Mouse (Mus musculus): Measurements from ENCODE around the gene Abhd14b. TPM values are rescaled to one million over a fixed set of nuclear protein-coding genes. Genes with fewer than 3 reads are reported as not detected.

The Abhd14b gene
- polyA plus RNA-seq, 1 experiment from 2014 or later = 25.6 TPM

DNA sequence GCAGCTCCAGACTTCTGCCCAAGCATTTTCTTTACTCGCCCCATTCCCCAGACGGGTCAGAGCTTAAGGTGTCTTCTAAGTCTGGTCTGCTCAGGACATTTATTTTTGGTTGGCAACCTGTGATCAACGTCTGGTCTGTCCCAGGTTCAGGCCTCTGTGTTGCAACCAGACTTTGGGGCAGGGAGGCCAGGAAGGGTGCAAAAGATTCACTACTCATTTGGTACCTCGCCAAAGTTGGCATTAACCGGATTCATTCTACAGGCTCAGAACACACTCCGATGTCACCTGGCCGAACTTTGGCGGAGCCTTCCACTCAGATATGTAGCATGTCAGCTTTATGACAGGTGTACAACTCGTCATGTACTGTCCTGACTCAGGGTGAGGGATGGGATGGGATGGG is 692 bp downstream of the Abhd14b start:
- Histone ChIP-seq H3K9me3 (ENCODE audit: control insufficient read depth, low read length) (no peaks in the 10 kb centered on the region), H3K4me2 (replicated peaks; ENCODE audit: low read depth, low read length) (peak overlapping the region; percentile 71), H3K27me3 (ENCODE audit: control insufficient read depth, insufficient read depth, low read length) (no peaks in the 10 kb centered on the region), H3K4me3 (ENCODE audit: low read length) (peak overlapping the region; percentile 47), H3K36me3 (ENCODE audit: control insufficient read depth, insufficient read depth, low read length) (no peaks in the 10 kb centered on the region), H3K4me1 (ENCODE audit: control insufficient read depth, insufficient read depth, low read length) (peaks cover 63% of the 10 kb centered on the region), H3K9ac (ENCODE audit: low read depth, low read length) (peak overlapping the region; percentile 71; the same call in 1 of the 2 replicates), H3K27ac (ENCODE audit: low read depth, low read length) (peak overlapping the region; percentile 74; the same call in 1 of the 2 replicates)
- 0 out of 2 replicates have a peak, but pooled peaks have one; percentile 0 for ATAC-seq (ENCODE audit: low FRiP score, low TSS enrichment)
- WGBS = 36% methylated on average over 9 of the region's 9 CpGs

DNA sequence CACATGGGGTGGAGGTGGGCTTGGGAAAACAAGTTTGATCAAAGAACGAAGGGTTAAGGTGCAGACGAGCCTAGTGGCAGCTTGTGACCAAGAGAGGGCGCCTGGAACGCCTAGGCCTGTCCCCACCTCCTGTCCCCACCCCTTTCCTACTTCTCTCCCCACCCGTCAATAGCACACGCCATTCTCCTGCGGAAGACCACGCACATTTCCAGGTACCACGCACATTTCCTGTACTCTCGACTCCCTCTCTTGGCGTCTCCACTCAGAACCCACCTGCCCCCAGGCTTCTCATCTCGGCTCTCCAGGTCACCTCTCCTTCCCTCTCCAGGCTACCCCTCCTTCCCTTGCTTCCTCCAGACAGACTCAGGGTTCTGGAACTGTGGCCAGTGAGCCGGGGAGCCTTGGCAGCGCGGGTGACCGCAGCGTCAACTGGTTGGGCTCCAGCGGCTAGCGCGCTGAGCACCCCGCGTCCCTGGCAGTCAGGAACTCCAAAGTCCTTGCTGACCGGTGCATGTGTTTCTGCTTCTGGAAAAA is 1.3 kb downstream of the Abhd14b start:
- Histone ChIP-seq H3K4me3 (ENCODE audit: low read length) (peak overlapping the region; percentile 47), H3K4me1 (ENCODE audit: control insufficient read depth, insufficient read depth, low read length) (peaks cover 66% of the 10 kb centered on the region), H3K27ac (ENCODE audit: low read depth, low read length) (peak overlapping the region; percentile 78; the same call in 1 of the 2 replicates), H3K9me3 (ENCODE audit: control insufficient read depth, low read length) (no peaks in the 10 kb centered on the region), H3K27me3 (ENCODE audit: control insufficient read depth, insufficient read depth, low read length) (no peaks in the 10 kb centered on the region), H3K9ac (ENCODE audit: low read depth, low read length) (peak overlapping the region; percentile 71), H3K4me2 (replicated peaks; ENCODE audit: low read depth, low read length) (peak overlapping the region; percentile 71), H3K36me3 (ENCODE audit: control insufficient read depth, insufficient read depth, low read length) (no peaks in the 10 kb centered on the region)
- ATAC-seq (ENCODE audit: low FRiP score, low TSS enrichment) = peak; percentile 45
- under 1% methylated on average over 23 of the region's 23 CpGs for WGBS

DNA sequence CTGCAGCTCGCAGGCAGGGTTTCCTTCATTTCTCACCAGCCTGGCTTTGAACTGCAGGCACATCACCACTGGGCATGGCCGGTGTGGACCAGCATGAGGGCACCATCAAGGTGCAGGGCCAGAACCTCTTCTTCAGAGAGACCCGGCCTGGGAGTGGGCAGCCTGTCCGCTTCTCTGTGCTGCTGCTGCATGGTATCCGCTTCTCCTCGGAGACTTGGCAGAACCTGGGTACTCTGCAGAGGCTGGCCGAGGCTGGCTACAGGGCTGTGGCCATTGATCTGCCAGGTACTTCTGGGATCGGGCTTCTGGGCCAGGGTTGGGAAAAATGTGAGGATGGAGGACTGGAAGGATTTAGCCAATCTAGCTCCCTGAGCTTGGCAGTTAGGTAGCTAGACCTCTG is 2.7 kb downstream of the Abhd14b start:
- peaks cover 67% of the 10 kb centered on the region for H3K4me1 ChIP-seq (ENCODE audit: control insufficient read depth, insufficient read depth, low read length)
- WGBS = 81% methylated on average over 8 of the region's 8 CpGs
- no peaks in the 10 kb centered on the region for H3K27me3 ChIP-seq (ENCODE audit: control insufficient read depth, insufficient read depth, low read length)
- no peak overlapping the region for H3K4me3 ChIP-seq (ENCODE audit: low read length)
- no peak overlapping the region for H3K4me2 ChIP-seq (replicated peaks; ENCODE audit: low read depth, low read length)
- H3K36me3 ChIP-seq (ENCODE audit: control insufficient read depth, insufficient read depth, low read length) = no peaks in the 10 kb centered on the region
- no peak for ATAC-seq (ENCODE audit: low FRiP score, low TSS enrichment)
- no peak overlapping the region for H3K9ac ChIP-seq (ENCODE audit: low read depth, low read length)
- H3K9me3 ChIP-seq (ENCODE audit: control insufficient read depth, low read length) = no peaks in the 10 kb centered on the region
- peak overlapping the region; percentile 59; the same call in 1 of the 2 replicates for H3K27ac ChIP-seq (ENCODE audit: low read depth, low read length)

DNA sequence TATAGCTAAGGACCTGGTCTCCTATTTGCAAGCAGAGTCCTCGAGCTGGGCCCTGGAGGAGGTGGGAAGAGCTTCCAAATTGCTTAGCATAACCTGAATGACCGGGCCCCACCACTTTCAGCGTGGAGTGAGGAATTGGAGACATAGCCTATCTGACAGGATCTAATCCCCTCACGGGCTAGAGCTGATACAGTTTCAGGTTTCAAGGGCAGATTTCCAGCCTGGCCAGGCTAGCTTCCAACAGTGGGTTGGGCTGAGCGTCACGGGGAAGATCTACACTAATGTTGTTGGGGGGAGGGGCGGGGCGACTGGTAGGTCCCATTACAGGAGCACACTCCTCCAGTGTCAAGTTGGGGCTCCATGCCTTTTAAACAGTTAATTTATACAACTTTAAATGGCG is 3.4 kb downstream of the Abhd14b start:
- H3K27me3 ChIP-seq (ENCODE audit: control insufficient read depth, insufficient read depth, low read length) = no peaks in the 10 kb centered on the region
- no peaks in the 10 kb centered on the region for H3K36me3 ChIP-seq (ENCODE audit: control insufficient read depth, insufficient read depth, low read length)
- H3K4me2 ChIP-seq (replicated peaks; ENCODE audit: low read depth, low read length) = peak overlapping the region; percentile 30
- H3K4me1 ChIP-seq (ENCODE audit: control insufficient read depth, insufficient read depth, low read length) = peaks cover 67% of the 10 kb centered on the region
- 0 out of 2 replicates have a peak, but pooled peaks have one; percentile 3 for ATAC-seq (ENCODE audit: low FRiP score, low TSS enrichment)
- H3K27ac ChIP-seq (ENCODE audit: low read depth, low read length) = peak overlapping the region; percentile 59
- H3K4me3 ChIP-seq (ENCODE audit: low read length) = no peak overlapping the region
- H3K9me3 ChIP-seq (ENCODE audit: control insufficient read depth, low read length) = no peaks in the 10 kb centered on the region
- no peak overlapping the region for H3K9ac ChIP-seq (ENCODE audit: low read depth, low read length)
- 2% methylated on average over 9 of the region's 9 CpGs for WGBS

DNA sequence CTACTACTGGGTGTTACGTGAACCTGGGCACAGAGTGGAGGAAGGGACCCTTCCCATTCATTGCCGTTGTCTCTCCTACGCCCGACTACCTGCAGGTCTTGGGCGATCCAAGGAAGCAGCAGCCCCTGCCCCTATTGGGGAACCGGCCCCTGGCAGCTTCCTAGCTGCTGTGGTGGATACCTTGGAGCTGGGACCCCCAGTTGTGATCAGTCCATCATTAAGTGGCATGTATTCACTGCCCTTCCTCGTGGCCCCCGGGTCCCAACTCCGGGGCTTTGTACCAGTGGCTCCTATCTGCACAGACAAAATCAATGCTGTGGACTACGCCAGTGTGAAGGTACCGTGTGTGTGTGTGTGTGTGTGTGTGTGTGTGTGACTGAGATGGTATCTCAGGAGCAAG is 4.0 kb downstream of the Abhd14b start:
- Histone ChIP-seq H3K9ac (ENCODE audit: low read depth, low read length) (no peak overlapping the region), H3K4me1 (ENCODE audit: control insufficient read depth, insufficient read depth, low read length) (peaks cover 68% of the 10 kb centered on the region), H3K27me3 (ENCODE audit: control insufficient read depth, insufficient read depth, low read length) (no peaks in the 10 kb centered on the region), H3K9me3 (ENCODE audit: control insufficient read depth, low read length) (no peaks in the 10 kb centered on the region), H3K27ac (ENCODE audit: low read depth, low read length) (peak overlapping the region; percentile 32; the same call in 1 of the 2 replicates), H3K4me2 (replicated peaks; ENCODE audit: low read depth, low read length) (peak overlapping the region; percentile 30; the same call in 1 of the 2 replicates), H3K4me3 (ENCODE audit: low read length) (no peak overlapping the region), H3K36me3 (ENCODE audit: control insufficient read depth, insufficient read depth, low read length) (no peaks in the 10 kb centered on the region)
- no peak for ATAC-seq (ENCODE audit: low FRiP score, low TSS enrichment)
- 61% methylated on average over 11 of the region's 11 CpGs for whole genome bisulfite sequencing

DNA sequence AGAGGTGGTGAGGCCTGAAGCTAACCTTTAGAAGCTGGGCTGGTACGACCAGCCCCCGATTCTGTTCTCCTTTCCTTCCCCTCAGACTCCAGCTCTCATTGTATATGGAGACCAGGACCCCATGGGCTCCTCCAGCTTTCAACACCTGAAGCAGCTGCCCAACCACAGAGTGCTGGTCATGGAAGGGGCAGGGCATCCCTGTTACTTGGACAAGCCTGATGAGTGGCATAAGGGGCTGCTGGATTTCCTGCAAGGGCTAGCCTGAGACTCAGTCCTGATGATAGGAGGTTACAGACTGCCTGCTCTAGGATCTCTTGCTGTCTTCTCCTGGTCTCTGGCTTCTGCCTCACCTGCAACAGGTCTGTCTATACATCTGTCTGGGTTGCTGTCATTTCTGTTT is 4.6 kb downstream of the Abhd14b start:
- Histone ChIP-seq H3K9me3 (ENCODE audit: control insufficient read depth, low read length) (no peaks in the 10 kb centered on the region), H3K4me2 (replicated peaks; ENCODE audit: low read depth, low read length) (peak overlapping the region; percentile 96; the same call in 1 of the 2 replicates)
- 44% methylated on average over 2 of the region's 2 CpGs for WGBS

DNA sequence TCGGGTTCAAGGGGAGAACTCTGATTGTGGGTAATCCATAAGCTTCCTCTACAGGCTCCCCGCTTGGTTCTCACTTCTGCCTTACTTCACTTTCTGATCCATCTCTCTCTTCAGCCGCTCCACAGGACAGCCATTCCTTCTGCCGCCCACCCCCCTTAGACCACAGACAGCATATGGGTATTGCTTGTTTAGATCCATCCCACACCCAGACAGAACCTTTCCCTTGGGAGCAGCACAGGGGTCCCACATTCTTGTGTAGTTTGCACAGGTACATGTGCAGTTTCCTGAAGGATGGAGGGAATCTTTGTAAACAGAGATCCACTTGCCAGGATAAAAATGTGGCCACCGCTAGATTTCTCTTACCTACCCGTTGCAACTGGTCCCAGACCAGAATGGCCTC is 5.1 kb downstream of the Abhd14b start:
- no peaks in the 10 kb centered on the region for H3K36me3 ChIP-seq (ENCODE audit: control insufficient read depth, insufficient read depth, low read length)
- peak overlapping the region; percentile 82; the same call in 1 of the 2 replicates for H3K9ac ChIP-seq (ENCODE audit: low read depth, low read length)
- peaks cover 74% of the 10 kb centered on the region for H3K4me1 ChIP-seq (ENCODE audit: control insufficient read depth, insufficient read depth, low read length)
- peak overlapping the region; percentile 82 for H3K4me3 ChIP-seq (ENCODE audit: low read length)
- no peaks in the 10 kb centered on the region for H3K9me3 ChIP-seq (ENCODE audit: control insufficient read depth, low read length)
- H3K27ac ChIP-seq (ENCODE audit: low read depth, low read length) = peak overlapping the region; percentile 97; the same call in 1 of the 2 replicates
- WGBS = 21% methylated on average over 6 of the region's 6 CpGs
- no peak for ATAC-seq (ENCODE audit: low FRiP score, low TSS enrichment)
- H3K4me2 ChIP-seq (replicated peaks; ENCODE audit: low read depth, low read length) = peak overlapping the region; percentile 96
- no peaks in the 10 kb centered on the region for H3K27me3 ChIP-seq (ENCODE audit: control insufficient read depth, insufficient read depth, low read length)

More for the DNA sequence above, 4.6 kb downstream of the Abhd14b start:
- ATAC-seq (ENCODE audit: low FRiP score, low TSS enrichment) = no peak
- Histone ChIP-seq H3K4me3 (ENCODE audit: low read length) (no peak overlapping the region), H3K9ac (ENCODE audit: low read depth, low read length) (no peak overlapping the region), H3K27ac (ENCODE audit: low read depth, low read length) (no peak overlapping the region), H3K36me3 (ENCODE audit: control insufficient read depth, insufficient read depth, low read length) (no peaks in the 10 kb centered on the region), H3K27me3 (ENCODE audit: control insufficient read depth, insufficient read depth, low read length) (no peaks in the 10 kb centered on the region), H3K4me1 (ENCODE audit: control insufficient read depth, insufficient read depth, low read length) (peaks cover 71% of the 10 kb centered on the region)

DNA sequence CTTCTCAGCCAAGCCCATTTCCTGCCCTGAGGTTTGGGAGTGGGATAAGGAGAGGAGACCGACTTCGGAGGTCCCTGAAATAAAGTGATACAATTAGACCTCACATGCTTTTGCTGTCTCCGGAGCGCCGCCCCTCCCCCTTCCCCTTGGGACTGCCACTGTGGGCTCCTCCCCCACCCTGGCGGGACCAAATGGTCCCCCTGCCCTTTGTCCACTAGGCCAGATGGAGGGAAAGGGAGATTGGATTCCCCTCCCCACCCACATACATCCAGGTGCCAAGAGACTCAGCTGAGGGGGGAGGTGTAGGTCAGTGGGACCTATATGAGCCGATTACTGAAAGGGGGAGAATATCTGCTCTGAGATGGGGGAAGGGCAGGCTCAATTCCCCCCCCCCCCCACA is 5.6 kb downstream of the Abhd14b start:
- peak overlapping the region; percentile 82 for H3K4me3 ChIP-seq (ENCODE audit: low read length)
- H3K27me3 ChIP-seq (ENCODE audit: control insufficient read depth, insufficient read depth, low read length) = no peaks in the 10 kb centered on the region
- H3K4me2 ChIP-seq (replicated peaks; ENCODE audit: low read depth, low read length) = peak overlapping the region; percentile 96
- ATAC-seq (ENCODE audit: low FRiP score, low TSS enrichment) = peak; percentile 4; the same call in 1 of the 2 replicates
- peak overlapping the region; percentile 82 for H3K9ac ChIP-seq (ENCODE audit: low read depth, low read length)
- no peaks in the 10 kb centered on the region for H3K9me3 ChIP-seq (ENCODE audit: control insufficient read depth, low read length)
- 0% methylated on average over 7 of the region's 7 CpGs for WGBS
- H3K36me3 ChIP-seq (ENCODE audit: control insufficient read depth, insufficient read depth, low read length) = no peaks in the 10 kb centered on the region
- H3K4me1 ChIP-seq (ENCODE audit: control insufficient read depth, insufficient read depth, low read length) = peaks cover 75% of the 10 kb centered on the region
- H3K27ac ChIP-seq (ENCODE audit: low read depth, low read length) = peak overlapping the region; percentile 97

DNA sequence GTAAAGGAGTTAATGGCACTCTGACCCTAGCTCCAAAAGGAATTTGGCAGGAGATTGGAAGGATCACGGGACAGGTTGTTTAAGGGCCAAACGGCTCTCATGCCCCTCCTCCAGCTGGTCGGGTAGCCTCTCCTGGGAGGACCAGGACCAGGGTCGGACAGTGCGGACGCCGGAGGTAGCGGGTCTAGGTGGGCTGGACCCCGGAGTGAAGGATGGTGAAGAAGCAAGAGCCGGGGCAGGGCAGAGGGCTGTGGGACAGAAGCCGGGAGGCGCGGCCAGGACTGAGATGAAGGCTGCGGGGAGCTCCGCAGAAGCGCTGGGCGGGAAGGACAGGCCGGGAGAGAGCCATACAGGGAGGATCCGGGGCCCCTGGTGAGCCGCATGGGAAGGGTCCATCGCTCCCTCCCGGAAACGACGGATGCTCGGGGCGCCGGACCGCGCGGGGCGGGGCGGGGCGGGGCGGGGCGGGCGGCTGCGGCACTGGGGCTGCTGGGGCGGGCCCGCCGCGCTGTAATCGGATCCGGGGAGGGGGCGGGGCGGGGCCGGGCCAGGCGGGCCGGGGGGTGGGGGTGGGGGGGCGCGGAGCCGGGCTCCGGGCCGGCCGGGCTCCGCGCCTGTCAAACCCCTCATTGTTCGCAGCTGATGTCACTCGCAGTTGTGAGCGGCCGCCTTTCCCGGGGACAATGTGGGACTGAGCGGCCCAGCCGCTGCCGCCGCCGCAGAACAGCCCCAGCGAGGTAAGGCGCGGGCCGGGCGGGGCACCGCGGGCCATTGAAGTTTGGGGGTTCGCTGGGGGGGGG is 6.2 kb downstream of the Abhd14b start, which contains the start of gene Pcbp4:
Pcbp4 (plus strand) TSS at position 21 of the 800 bp plus-strand sequence.
- H3K4me2 ChIP-seq (replicated peaks; ENCODE audit: low read depth, low read length) = peak within 1 kb of the TSS; percentile 96
- peaks cover 74% of the 10 kb centered on the region for H3K4me1 ChIP-seq (ENCODE audit: control insufficient read depth, insufficient read depth, low read length)
- ATAC-seq (ENCODE audit: low FRiP score, low TSS enrichment) = peak; percentile 60
- peak within 1 kb of the TSS; percentile 82 for H3K9ac ChIP-seq (ENCODE audit: low read depth, low read length)
- WGBS = under 1% methylated on average over 41 of the region's 74 CpGs
- H3K36me3 ChIP-seq (ENCODE audit: control insufficient read depth, insufficient read depth, low read length) = 0 out of 2 replicates have a peak, but pooled peaks cover 5% of the 10 kb centered on the region
- H3K27me3 ChIP-seq (ENCODE audit: control insufficient read depth, insufficient read depth, low read length) = no peaks in the 10 kb centered on the region
- no peaks in the 10 kb centered on the region for H3K9me3 ChIP-seq (ENCODE audit: control insufficient read depth, low read length)
- H3K27ac ChIP-seq (ENCODE audit: low read depth, low read length) = peak within 1 kb of the TSS; percentile 97
- peak within 1 kb of the TSS; percentile 82 for H3K4me3 ChIP-seq (ENCODE audit: low read length)
